Mouse (Mus musculus) limb, embryonic 13.5 days (tissue): ENCODE measurements around the gene Gse1. TPM values are rescaled to one million over a fixed set of nuclear protein-coding genes. Genes with fewer than 3 reads are reported as not detected.
A peak's percentile ranks its signal among the peaks of the same experiment; 100 is the strongest.

Experiments used
- ATAC-seq: fragments of 200-750 bp; cut with Nextera tagmentation; 2 replicates; pipeline ENCODE4 v1.8.0; 2017; ENCODE audit warnings: low read depth, moderate number of reproducible peaks, moderate TSS enrichment; ENCODE audit not compliant: low FRiP score
- H3K27ac ChIP-seq: fragments of 300-500 bp; sonication (generic); 2 replicates; pipeline ENCODE4 v1.5.1; 2015; ENCODE audit warnings: inconsistent platforms, mild to moderate bottlenecking, moderate library complexity
- H3K27me3 ChIP-seq: fragments of 300-500 bp; sonication (generic); 2 replicates; pipeline ENCODE4 v1.6.1; 2015; ENCODE audit warnings: mild to moderate bottlenecking, inconsistent platforms
- H3K36me3 ChIP-seq: fragments of 300-500 bp; sonication (generic); 2 replicates; pipeline ENCODE4 v1.6.1; 2015; ENCODE audit warnings: inconsistent platforms, mild to moderate bottlenecking, moderate library complexity
- H3K4me1 ChIP-seq: fragments of 300-500 bp; sonication (generic); 2 replicates; pipeline ENCODE4 v1.6.1; 2015; ENCODE audit warnings: inconsistent platforms
- H3K4me2 ChIP-seq: fragments of 300-500 bp; sonication (generic); replicated peaks from 2 replicates; pipeline ENCODE4 v1.6.1; 2015; ENCODE audit warnings: inconsistent platforms, mild to moderate bottlenecking, moderate library complexity
- H3K4me3 ChIP-seq: fragments of 300-500 bp; sonication (generic); 2 replicates; pipeline ENCODE4 v1.5.1; 2015; ENCODE audit warnings: moderate library complexity, mild to moderate bottlenecking, inconsistent platforms
- H3K9ac ChIP-seq: fragments of 300-500 bp; sonication (generic); 2 replicates; pipeline ENCODE4 v1.6.1; 2015; ENCODE audit warnings: mild to moderate bottlenecking, inconsistent platforms
- H3K9me3 ChIP-seq: fragments of 300-500 bp; sonication (generic); 2 replicates; pipeline ENCODE4 v1.6.1; 2016; ENCODE audit warnings: inconsistent platforms
- WGBS: fragments of 180-500 bp; shearing (Covaris S2); methylation state at CpG from one replicate; pipeline ENCODE4 v1.1.7; 2015; 5-methylcytosine and 5-hydroxymethylcytosine counted together
- polyA plus RNA-seq: library from polyadenylated mRNA; unstranded; fragments of >200 nt; fragmentation: Nextera tagmentation; extraction: Ambion mirVana; gene quantifications from 2 replicates; pipeline ENCODE4 v1.2.1, GENCODE M21; 2015

Gse1 gene
- polyA plus RNA-seq, 1 experiment from 2014 or later = 6.9 TPM

DNA sequence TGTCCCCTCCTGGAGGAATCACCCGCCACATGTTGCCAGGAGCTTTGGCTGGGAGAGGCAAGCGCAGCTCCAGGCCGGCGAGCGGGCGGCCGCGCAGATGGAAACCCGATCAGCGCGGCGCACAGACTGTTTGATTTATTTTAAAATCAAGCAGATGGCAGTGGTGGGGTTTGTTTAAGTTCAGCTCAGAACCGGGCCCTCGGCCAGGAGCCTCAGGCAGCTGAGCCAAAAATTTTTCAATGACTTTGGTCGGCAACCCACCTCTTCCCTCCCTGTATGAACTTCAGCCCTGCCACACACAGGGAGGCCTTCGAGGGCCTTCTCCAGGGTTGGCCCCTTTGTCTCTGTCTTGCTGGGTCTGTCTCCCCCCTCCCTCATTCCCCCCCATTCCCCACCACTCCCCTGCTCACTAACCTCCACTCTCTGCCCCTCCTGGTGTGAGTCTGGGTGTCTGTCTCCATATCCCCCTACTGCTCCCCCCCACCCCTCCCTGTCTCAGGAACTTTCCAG lies 36.7 kb downstream of the Gse1 start:
- Histone ChIP-seq H3K9ac (peak overlapping the region; percentile 25; the same call in 1 of the 2 replicates), H3K36me3 (no peaks in the 10 kb centered on the region), H3K4me2 (peak overlapping the region; percentile 58), H3K27ac (peak overlapping the region; percentile 93), H3K27me3 (no peaks in the 10 kb centered on the region), H3K4me3 (peak overlapping the region; percentile 12; the same call in 1 of the 2 replicates), H3K4me1 (peaks cover 94% of the 10 kb centered on the region), H3K9me3 (no peaks in the 10 kb centered on the region)
- WGBS = 2% methylated on average over 16 of the region's 16 CpGs
- peak; percentile 85 for ATAC-seq

DNA sequence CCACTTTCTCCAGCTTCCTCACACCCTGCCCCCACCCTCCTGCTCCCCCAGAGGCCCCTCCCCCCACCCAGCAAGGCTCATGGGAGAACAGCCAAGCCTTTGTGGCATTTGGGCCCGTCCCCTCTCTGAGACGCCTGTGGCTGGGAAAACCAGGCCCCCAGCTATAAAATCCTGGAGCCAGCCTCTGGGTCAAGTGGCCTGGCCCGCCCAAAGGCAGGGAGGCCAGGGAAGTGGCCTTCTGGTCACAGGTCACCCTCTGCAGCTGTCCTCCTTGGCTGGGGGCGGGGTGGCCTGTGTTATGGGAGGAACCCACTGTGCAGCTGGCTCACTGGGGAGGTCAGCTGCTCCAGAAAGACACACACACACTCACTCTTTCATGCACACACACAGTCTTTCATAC lies 37.2 kb downstream of the Gse1 start:
- H3K9ac ChIP-seq = no peak overlapping the region
- H3K36me3 ChIP-seq = no peaks in the 10 kb centered on the region
- peak; percentile 37 for ATAC-seq
- H3K27me3 ChIP-seq = no peaks in the 10 kb centered on the region
- 0% methylated on average over 4 of the region's 4 CpGs for WGBS
- peak overlapping the region; percentile 58 for H3K4me2 ChIP-seq
- peak overlapping the region; percentile 93 for H3K27ac ChIP-seq
- no peak overlapping the region for H3K4me3 ChIP-seq
- H3K9me3 ChIP-seq = no peaks in the 10 kb centered on the region
- peaks cover 94% of the 10 kb centered on the region for H3K4me1 ChIP-seq

DNA sequence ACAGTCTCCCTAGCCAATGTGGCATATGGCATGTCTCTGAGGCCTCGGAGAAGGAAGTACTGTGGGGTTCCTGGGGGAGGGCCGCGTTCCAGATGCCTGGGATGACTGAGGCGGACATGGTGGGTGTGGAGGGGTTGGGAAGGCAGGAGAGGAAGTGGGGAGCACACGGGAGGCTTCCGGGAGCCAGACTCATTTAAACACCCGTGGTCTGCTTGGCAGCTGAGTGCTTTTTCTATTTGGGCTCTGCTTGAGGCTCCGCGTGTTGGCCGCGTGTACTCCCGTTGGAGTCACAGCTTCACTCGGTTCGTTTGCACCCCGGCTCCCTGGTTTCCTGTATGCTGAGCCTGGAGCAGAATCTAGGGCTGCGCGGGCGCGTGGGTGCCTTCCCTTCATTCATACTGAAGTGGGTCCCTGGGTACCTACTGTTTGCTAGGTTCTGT lies 40.3 kb downstream of the Gse1 start:
- Histone ChIP-seq H3K4me1 (peaks cover 90% of the 10 kb centered on the region), H3K4me3 (no peak overlapping the region), H3K9ac (peak overlapping the region; percentile 1; the same call in 1 of the 2 replicates), H3K9me3 (no peaks in the 10 kb centered on the region), H3K36me3 (no peaks in the 10 kb centered on the region), H3K27me3 (no peaks in the 10 kb centered on the region), H3K27ac (peak overlapping the region; percentile 77), H3K4me2 (peak overlapping the region; percentile 21)
- WGBS = 45% methylated on average over 19 of the region's 19 CpGs
- ATAC-seq = no peak

DNA sequence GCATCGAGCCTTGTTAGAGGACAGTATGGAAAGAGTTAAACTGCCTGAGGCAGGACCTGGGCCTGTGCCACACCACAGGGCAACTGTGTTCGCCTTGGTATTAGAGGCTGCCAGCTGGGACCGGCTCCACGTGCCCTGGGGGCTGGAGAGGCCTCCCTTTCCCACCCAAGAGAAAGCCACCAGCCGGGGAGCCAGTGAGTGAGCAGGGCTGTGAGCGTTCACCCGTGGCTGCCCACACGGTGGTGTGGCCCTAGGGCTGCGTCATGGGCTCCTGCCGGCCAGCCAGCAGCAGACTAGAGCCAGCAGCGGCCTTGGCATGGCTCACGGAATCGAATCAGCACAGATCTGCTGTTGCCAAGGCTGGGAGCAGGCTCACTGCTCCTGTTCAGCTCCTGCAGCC lies 42.2 kb downstream of the Gse1 start:
- no peak overlapping the region for H3K9ac ChIP-seq
- 67% methylated on average over 13 of the region's 13 CpGs for WGBS
- no peaks in the 10 kb centered on the region for H3K9me3 ChIP-seq
- H3K4me1 ChIP-seq = peaks cover 92% of the 10 kb centered on the region
- no peak for ATAC-seq
- no peak overlapping the region for H3K4me2 ChIP-seq
- no peaks in the 10 kb centered on the region for H3K27me3 ChIP-seq
- H3K4me3 ChIP-seq = no peak overlapping the region
- H3K36me3 ChIP-seq = no peaks in the 10 kb centered on the region
- H3K27ac ChIP-seq = no peak overlapping the region; the same call in 1 of the 2 replicates

DNA sequence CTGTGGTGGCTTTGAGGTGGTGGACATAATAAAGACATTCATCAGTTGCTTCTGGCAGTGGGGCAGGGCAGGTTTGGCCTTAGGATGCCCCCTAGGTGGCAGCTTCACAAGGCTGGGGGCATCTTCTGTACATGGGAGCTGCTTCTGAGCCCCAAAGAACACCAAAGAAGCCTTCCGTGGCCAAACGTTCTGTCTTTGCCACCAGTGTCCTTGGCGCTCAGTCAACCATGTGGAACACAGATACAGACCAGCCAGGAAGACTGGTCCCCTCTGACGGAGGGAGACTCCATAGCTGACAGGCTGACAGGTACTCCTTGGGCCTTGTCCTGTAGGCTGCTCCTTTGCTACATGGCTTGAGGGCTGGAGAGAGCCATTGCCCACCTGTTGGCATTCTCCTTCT lies 45.2 kb downstream of the Gse1 start:
- Histone ChIP-seq H3K4me3 (no peak overlapping the region), H3K36me3 (no peaks in the 10 kb centered on the region), H3K9me3 (no peaks in the 10 kb centered on the region), H3K4me1 (peaks cover 91% of the 10 kb centered on the region), H3K27me3 (no peaks in the 10 kb centered on the region), H3K4me2 (no peak overlapping the region), H3K9ac (no peak overlapping the region), H3K27ac (no peak overlapping the region; the same call in 1 of the 2 replicates)
- no peak for ATAC-seq
- 76% methylated on average over 4 of the region's 4 CpGs for WGBS

DNA sequence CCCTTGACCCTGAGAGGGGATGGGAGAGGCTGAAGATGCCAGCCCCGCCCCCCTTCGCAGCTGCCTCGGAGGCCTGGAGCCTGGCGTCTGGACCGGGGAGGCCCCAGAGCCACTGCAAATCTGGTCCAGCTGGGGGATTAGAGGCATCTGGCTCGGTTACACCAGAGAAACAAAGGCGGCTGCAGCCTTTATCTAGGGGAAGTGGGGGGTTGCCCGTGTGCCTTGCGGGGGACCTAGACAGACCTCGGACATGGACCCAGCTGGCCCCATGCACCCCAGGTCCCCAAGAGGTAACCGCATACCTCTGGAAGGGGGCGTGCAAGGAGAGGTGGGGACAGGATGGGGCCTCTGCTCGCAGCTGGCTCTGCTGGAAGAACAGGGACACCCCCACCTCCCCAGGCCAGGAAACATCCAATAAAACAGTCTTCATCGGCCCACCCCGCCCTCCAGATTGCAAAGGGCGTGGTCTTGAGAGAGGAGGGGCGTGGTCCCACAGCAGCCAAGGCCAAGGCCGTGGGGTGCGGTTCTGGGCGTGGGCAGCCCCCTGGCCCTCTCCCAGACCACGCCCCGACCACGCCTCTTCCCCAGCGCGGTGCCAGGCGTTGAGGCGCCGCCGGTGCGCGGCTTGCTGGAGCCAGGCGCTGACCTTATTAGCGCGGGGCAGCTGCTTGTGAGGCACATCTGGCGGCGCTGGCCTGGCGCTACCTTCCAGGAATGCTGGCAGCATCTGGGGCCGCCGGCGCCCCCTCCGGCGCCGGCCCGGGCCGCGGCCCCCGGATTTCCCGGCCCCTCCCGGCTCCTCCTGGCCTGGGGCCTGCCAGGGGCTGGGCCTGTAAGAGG lies 48.0 kb downstream of the Gse1 start:
- Histone ChIP-seq H3K4me1 (peaks cover 87% of the 10 kb centered on the region), H3K4me3 (peak overlapping the region; percentile 36), H3K9ac (peak overlapping the region; percentile 46; the same call in 1 of the 2 replicates), H3K27me3 (no peaks in the 10 kb centered on the region), H3K36me3 (no peaks in the 10 kb centered on the region), H3K9me3 (no peaks in the 10 kb centered on the region), H3K27ac (peak overlapping the region; percentile 96), H3K4me2 (peak overlapping the region; percentile 70)
- peak; percentile 88 for ATAC-seq
- WGBS = under 1% methylated on average over 49 of the region's 49 CpGs

DNA sequence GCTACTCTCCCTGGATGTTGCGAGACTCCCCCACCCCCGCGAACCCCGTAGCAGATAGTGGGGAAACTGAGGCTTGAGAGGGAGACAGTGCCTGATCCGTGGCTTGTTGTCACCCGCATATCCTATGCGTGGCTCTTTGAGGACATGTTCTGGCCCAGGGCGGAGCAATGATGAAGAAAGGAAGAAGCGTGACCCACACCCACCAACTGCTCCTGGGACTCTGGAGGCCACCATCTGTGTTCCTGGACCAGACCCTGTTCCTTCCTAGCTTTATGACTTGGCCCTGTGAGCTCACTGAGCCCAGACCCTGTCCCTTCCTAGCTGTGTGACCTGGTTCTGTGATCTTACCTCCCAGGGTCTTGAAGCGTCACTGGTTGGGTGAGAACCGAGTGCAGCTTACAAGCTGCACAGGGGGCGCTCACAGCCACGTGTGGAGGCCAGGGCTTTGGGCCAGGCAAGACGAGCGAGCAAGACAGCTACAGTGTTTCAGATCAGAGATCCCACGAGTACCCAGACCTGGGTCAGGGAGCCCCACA lies 48.7 kb downstream of the Gse1 start:
- 1% methylated on average over 16 of the region's 16 CpGs for WGBS
- ATAC-seq = no peak
- Histone ChIP-seq H3K4me2 (peak overlapping the region; percentile 70), H3K27ac (peak overlapping the region; percentile 96), H3K9me3 (no peaks in the 10 kb centered on the region), H3K4me1 (peaks cover 86% of the 10 kb centered on the region), H3K27me3 (no peaks in the 10 kb centered on the region), H3K4me3 (peak overlapping the region; percentile 36), H3K36me3 (no peaks in the 10 kb centered on the region), H3K9ac (0 out of 2 replicates have a peak overlapping the region, but pooled peaks have one; percentile 46)

DNA sequence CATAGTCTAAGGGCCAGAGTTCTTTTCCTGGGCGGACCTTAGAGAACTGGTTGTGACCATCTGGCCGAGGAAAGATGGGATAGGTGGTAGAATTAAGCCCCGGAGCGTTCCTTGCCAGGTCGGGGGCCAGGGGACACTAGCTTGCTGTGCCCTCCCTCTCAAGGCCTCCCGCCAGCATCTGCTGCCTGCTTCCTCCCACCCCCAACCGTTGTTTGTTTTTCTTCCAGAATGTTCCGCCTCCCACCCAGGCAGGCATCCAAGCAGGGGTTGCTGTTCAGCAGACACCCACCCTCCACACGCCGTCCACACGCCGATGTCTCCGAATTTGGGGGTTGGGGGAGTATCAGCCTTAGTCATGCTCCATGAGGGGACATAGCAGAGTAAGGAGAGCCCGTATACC lies 49.8 kb downstream of the Gse1 start:
- H3K4me3 ChIP-seq = no peak overlapping the region
- peak overlapping the region; percentile 70 for H3K4me2 ChIP-seq
- 50% methylated on average over 14 of the region's 14 CpGs for WGBS
- no peaks in the 10 kb centered on the region for H3K9me3 ChIP-seq
- no peaks in the 10 kb centered on the region for H3K36me3 ChIP-seq
- H3K27me3 ChIP-seq = no peaks in the 10 kb centered on the region
- peaks cover 93% of the 10 kb centered on the region for H3K4me1 ChIP-seq
- H3K9ac ChIP-seq = no peak overlapping the region; the same call in 1 of the 2 replicates
- ATAC-seq = no peak
- H3K27ac ChIP-seq = peak overlapping the region; percentile 96

DNA sequence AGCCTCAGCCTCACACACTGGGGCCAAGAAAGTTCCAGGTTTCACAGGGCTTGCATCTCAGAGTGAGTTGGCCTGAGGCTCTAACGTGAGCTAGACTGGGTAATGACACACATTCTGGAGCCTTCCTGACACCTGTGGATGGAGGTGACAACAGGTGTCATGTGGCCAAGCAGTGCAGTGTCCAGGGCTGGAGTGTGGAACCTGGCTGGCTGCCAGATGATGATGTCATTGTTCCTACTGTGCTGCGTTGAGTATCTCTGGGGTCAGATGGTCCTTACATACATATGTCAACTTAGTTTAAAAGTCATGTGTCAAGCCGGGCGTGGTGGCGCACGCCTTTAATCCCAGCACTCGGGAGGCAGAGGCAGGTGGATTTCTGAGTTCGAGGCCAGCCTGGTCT lies 51.2 kb downstream of the Gse1 start:
- no peaks in the 10 kb centered on the region for H3K27me3 ChIP-seq
- ATAC-seq = no peak
- H3K4me3 ChIP-seq = no peak overlapping the region
- H3K36me3 ChIP-seq = no peaks in the 10 kb centered on the region
- 83% methylated on average over 8 of the region's 8 CpGs for WGBS
- H3K4me2 ChIP-seq = no peak overlapping the region
- peaks cover 93% of the 10 kb centered on the region for H3K4me1 ChIP-seq
- no peaks in the 10 kb centered on the region for H3K9me3 ChIP-seq
- no peak overlapping the region for H3K9ac ChIP-seq
- H3K27ac ChIP-seq = peak overlapping the region; percentile 7; the same call in 1 of the 2 replicates

DNA sequence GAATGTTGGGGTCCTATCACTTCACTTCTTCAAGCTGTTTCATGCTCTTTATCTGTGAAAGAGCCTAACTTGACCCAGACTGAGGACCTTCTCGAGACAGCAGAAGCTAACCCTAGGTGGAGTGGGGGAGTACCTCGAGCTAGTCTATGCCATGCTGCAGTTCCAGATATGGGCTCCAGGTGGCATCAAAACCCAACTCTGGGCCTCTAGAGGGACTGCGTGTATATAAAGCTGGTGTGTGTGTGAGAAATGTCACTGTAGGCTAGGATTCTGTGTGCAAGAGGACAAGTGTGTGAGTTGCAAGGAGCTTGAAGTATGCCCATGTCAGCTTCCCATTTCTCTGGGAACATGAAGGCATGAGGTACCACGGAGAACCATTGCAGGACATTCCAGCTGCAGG lies 53.2 kb downstream of the Gse1 start:
- Histone ChIP-seq H3K9ac (no peak overlapping the region), H3K36me3 (no peaks in the 10 kb centered on the region), H3K4me2 (no peak overlapping the region), H3K9me3 (no peaks in the 10 kb centered on the region), H3K27ac (no peak overlapping the region), H3K4me3 (no peak overlapping the region), H3K4me1 (peaks cover 93% of the 10 kb centered on the region), H3K27me3 (no peaks in the 10 kb centered on the region)
- 17% methylated on average over 4 of the region's 4 CpGs for WGBS
- no peak for ATAC-seq

DNA sequence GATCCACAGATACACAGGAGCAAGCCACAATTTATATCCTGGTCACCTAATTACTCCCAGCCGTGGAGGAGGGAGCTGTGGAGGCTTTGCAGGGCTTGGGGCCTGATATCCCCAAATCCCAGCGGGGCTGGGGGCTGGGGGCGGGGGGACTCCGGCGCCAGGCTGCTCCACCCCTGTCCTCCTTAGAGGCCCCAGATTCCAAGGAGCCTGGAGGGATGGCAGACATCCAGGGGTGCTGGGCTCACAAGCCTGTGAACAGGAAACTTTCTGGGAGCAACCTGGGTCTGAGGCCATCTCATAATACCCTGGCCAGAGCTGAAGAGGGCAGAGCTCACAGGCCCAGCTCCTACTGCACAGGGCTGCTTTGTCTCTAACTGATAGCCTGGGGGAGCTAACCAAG lies 54.2 kb downstream of the Gse1 start:
- peak overlapping the region; percentile 28; the same call in 1 of the 2 replicates for H3K4me2 ChIP-seq
- H3K27me3 ChIP-seq = no peaks in the 10 kb centered on the region
- WGBS = 11% methylated on average over 5 of the region's 5 CpGs
- peaks cover 88% of the 10 kb centered on the region for H3K4me1 ChIP-seq
- H3K9ac ChIP-seq = peak overlapping the region; percentile 39; the same call in 1 of the 2 replicates
- H3K4me3 ChIP-seq = no peak overlapping the region
- no peaks in the 10 kb centered on the region for H3K9me3 ChIP-seq
- H3K27ac ChIP-seq = peak overlapping the region; percentile 79
- ATAC-seq = no peak
- no peaks in the 10 kb centered on the region for H3K36me3 ChIP-seq

DNA sequence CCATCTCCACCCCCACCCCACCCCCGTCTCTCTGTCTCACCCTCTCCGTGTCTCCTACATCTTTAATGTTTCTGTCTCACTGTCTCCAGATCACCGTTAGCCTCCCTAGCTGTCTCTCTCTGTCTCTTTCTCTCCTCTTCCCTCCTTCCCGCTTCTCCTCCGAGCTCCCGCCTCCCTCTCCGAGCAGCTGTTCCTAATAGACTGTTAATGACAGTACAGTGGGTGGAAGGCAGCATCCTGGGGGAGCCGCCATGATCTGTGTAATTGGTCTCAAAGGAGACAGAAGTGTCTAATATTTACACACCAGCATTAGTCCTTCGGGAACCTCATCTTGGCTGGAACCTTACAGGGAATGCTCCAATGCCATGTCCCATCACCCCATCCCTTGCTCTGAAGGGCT lies 56.0 kb downstream of the Gse1 start:
- no peak overlapping the region for H3K4me3 ChIP-seq
- no peak overlapping the region for H3K9ac ChIP-seq
- ATAC-seq = no peak
- H3K9me3 ChIP-seq = no peaks in the 10 kb centered on the region
- peak overlapping the region; percentile 39 for H3K4me2 ChIP-seq
- H3K4me1 ChIP-seq = peaks cover 88% of the 10 kb centered on the region
- peak overlapping the region; percentile 79 for H3K27ac ChIP-seq
- 19% methylated on average over 9 of the region's 9 CpGs for WGBS
- no peaks in the 10 kb centered on the region for H3K27me3 ChIP-seq
- H3K36me3 ChIP-seq = no peaks in the 10 kb centered on the region
